Mouse (Mus musculus): ENCODE data around the gene Dtx3.

- TF ChIP-seq POLR2A (IDR thresholded peaks at IDR 0.05; ENCODE audit: low read depth, low read length) (no peak), CTCF (IDR thresholded peaks at IDR 0.05; ENCODE audit: borderline replicate concordance, insufficient read depth, low read length) (no peak)
Observed at GRCm38 (mm10) chr10:127227163-127227562, 31.6 kb upstream of the Dtx3 start.
